Mouse (Mus musculus): Measurements from ENCODE around the gene Gm12248.

- TF ChIP-seq CTCF (IDR thresholded peaks at IDR 0.05; ENCODE audit: low read depth, low read length) (no peak), GATA2 (IDR thresholded peaks at IDR 0.05; ENCODE audit: borderline replicate concordance, low read depth, low read length) (no peak), GATA1 (IDR thresholded peaks at IDR 0.05; ENCODE audit: borderline replicate concordance, low read length) (no peak), POLR2AphosphoS5 (IDR thresholded peaks at IDR 0.05; ENCODE audit: insufficient replicate concordance, low read depth, low read length) (no peak), TAL1 (conservative IDR thresholded peaks at IDR 0.05; ENCODE audit: low read depth, low read length) (no peak)
Observed at GRCm38 (mm10) chr11:58117044-58117652, 24.2 kb upstream of the Gm12248 start.

Measured in G1E (cell line).